Mouse (Mus musculus) MEL (cell line): ENCODE measurements at regions not wholly inside any gene's neighbourhood (a gene's known extent, or its start where the extent isn't known, plus 50 kb on each side); places are given as distances from the start of the nearest gene placed in this dataset.

Source experiments
- DNase-seq: peaks from one replicate; pipeline ENCODE4 v3.0.0; 2011; ENCODE audit warnings: low read depth, low spot score
- H3K27ac ChIP-seq: 2 replicates; pipeline ENCODE4 v1.5.1; 2012; ENCODE audit warnings: low read depth, mild to moderate bottlenecking, control low read depth, low read length, moderate library complexity; ENCODE audit not compliant: control insufficient read depth
- H3K27me3 ChIP-seq, 2 experiments: fragments of 150-350 bp in 1 of 2; sonication (generic) in 1 of 2; 2 replicates each; pipeline ENCODE4 v1.6.1; 2012; ENCODE audit warnings: low read length in 2 of 2, mild to moderate bottlenecking in 2 of 2, improper control_type of control experiment in 1 of 2, moderate library complexity in 1 of 2; ENCODE audit not compliant: insufficient read depth in 2 of 2, control insufficient read depth in 1 of 2
- H3K36me3 ChIP-seq, 2 experiments: 2 replicates each; pipeline ENCODE4 v1.6.1; 2012 to 2014; ENCODE audit warnings: low read length in 2 of 2, improper control_type of control experiment in 1 of 2, inconsistent platforms in 1 of 2, mild to moderate bottlenecking in 1 of 2; ENCODE audit not compliant: insufficient read depth in 2 of 2, control insufficient read depth in 1 of 2
- H3K4me1 ChIP-seq, 2 experiments: fragments of 150-350 bp in 1 of 2; sonication (generic) in 1 of 2; 2 replicates each; pipeline ENCODE4 v1.6.1; 2012; ENCODE audit warnings: low read length in 2 of 2, improper control_type of control experiment in 1 of 2, mild to moderate bottlenecking in 1 of 2; ENCODE audit not compliant: insufficient read depth in 2 of 2, control insufficient read depth in 1 of 2
- H3K4me3 ChIP-seq, 2 experiments: fragments of 150-350 bp in 1 of 2; sonication (generic) in 1 of 2; 2 replicates each; pipeline ENCODE4 v1.5.1; 2012; ENCODE audit warnings: low read depth in 2 of 2, low read length in 2 of 2, mild to moderate bottlenecking in 2 of 2, moderate library complexity in 2 of 2, control low read depth in 1 of 2, improper control_type of control experiment in 1 of 2; ENCODE audit not compliant: control insufficient read depth in 1 of 2, insufficient read depth in 1 of 2
- H3K79me2 ChIP-seq: 2 replicates; pipeline ENCODE4 v1.6.1; 2012; ENCODE audit warnings: mild to moderate bottlenecking, low read length, moderate library complexity; ENCODE audit not compliant: control insufficient read depth, poor library complexity, insufficient read depth
- H3K9ac ChIP-seq: 2 replicates; pipeline ENCODE4 v1.6.1; 2012; ENCODE audit warnings: low read depth, mild to moderate bottlenecking, control low read depth, low read length, moderate library complexity; ENCODE audit not compliant: control insufficient read depth, poor library complexity, severe bottlenecking
- H3K9me3 ChIP-seq: fragments of 150-350 bp; sonication (generic); replicated peaks from 2 replicates; pipeline ENCODE4 v1.6.1; 2012; ENCODE audit warnings: mild to moderate bottlenecking, low read length, improper control_type of control experiment, moderate library complexity; ENCODE audit not compliant: insufficient read depth
- BHLHE40 ChIP-seq: IDR thresholded peaks from 2 replicates; pipeline ENCODE4 v1.6.1; 2012; ENCODE audit warnings: low read depth, mild to moderate bottlenecking, inconsistent platforms, low read length, improper control_type of control experiment, borderline replicate concordance
- CHD1 ChIP-seq: IDR thresholded peaks from 2 replicates; pipeline ENCODE4 v1.6.1; 2012; ENCODE audit warnings: low read depth, mild to moderate bottlenecking, inconsistent platforms, low read length, improper control_type of control experiment
- ELF1 ChIP-seq: IDR thresholded peaks from 2 replicates; pipeline ENCODE4 v1.6.1; 2014; ENCODE audit warnings: low read depth, mild to moderate bottlenecking, inconsistent platforms, low read length, improper control_type of control experiment, moderate library complexity
- EP300 ChIP-seq, 2 experiments: IDR thresholded peaks; 2 replicates each; pipeline ENCODE4 v1.6.1; 2011; ENCODE audit warnings: improper control_type of control experiment in 2 of 2, low read length in 2 of 2, low read depth in 1 of 2, mild to moderate bottlenecking in 1 of 2
- ETS1 ChIP-seq: IDR thresholded peaks from 2 replicates; pipeline ENCODE4 v1.6.1; 2012; ENCODE audit warnings: low read depth, mild to moderate bottlenecking, inconsistent platforms, low read length, improper control_type of control experiment, moderate library complexity
- GATA1 ChIP-seq: IDR thresholded peaks from 2 replicates; pipeline ENCODE4 v1.6.1; 2011; ENCODE audit warnings: low read depth, low read length, improper control_type of control experiment
- HCFC1 ChIP-seq: IDR thresholded peaks from 2 replicates; pipeline ENCODE4 v1.6.1; 2012; ENCODE audit warnings: low read depth, mild to moderate bottlenecking, inconsistent platforms, low read length, improper control_type of control experiment, moderate library complexity
- JUND ChIP-seq: IDR thresholded peaks from 2 replicates; pipeline ENCODE4 v1.6.1; 2011; ENCODE audit warnings: low read depth, mild to moderate bottlenecking, improper control_type of control experiment, low read length
- MAFK ChIP-seq: IDR thresholded peaks from 2 replicates; pipeline ENCODE4 v1.6.1; 2011; ENCODE audit warnings: low read depth, mild to moderate bottlenecking, low read length, improper control_type of control experiment, borderline replicate concordance
- MAX ChIP-seq: IDR thresholded peaks from 2 replicates; pipeline ENCODE4 v1.6.1; 2011; ENCODE audit warnings: low read length, improper control_type of control experiment
- MEF2A ChIP-seq: IDR thresholded peaks from 2 replicates; pipeline ENCODE4 v1.6.1; 2014; ENCODE audit warnings: low read depth, mild to moderate bottlenecking, inconsistent platforms, low read length, improper control_type of control experiment; ENCODE audit not compliant: poor library complexity, insufficient replicate concordance, severe bottlenecking; ENCODE audit errors: extremely low read depth
- MXI1 ChIP-seq: IDR thresholded peaks from 2 replicates; pipeline ENCODE4 v1.6.1; 2011; ENCODE audit warnings: mild to moderate bottlenecking, low read depth, low read length, improper control_type of control experiment
- MYB ChIP-seq: IDR thresholded peaks from 2 replicates; pipeline ENCODE4 v1.6.1; 2011; ENCODE audit warnings: mild to moderate bottlenecking, low read depth, low read length, improper control_type of control experiment
- MYC ChIP-seq: IDR thresholded peaks from 2 replicates; pipeline ENCODE4 v1.6.1; 2011; ENCODE audit warnings: low read depth, mild to moderate bottlenecking, low read length, improper control_type of control experiment, moderate library complexity
- POLR2A ChIP-seq, 2 experiments: IDR thresholded peaks; 2 replicates each; pipeline ENCODE4 v1.6.1; 2011 to 2012; ENCODE audit warnings: low read length in 2 of 2, mild to moderate bottlenecking in 2 of 2, control low read depth in 1 of 2, improper control_type of control experiment in 1 of 2, low read depth in 1 of 2, moderate library complexity in 1 of 2; ENCODE audit not compliant: control insufficient read depth in 1 of 2, insufficient read depth in 1 of 2, poor library complexity in 1 of 2
- POLR2AphosphoS5 ChIP-seq: IDR thresholded peaks from 2 replicates; pipeline ENCODE4 v1.6.1; 2012; ENCODE audit warnings: low read depth, borderline replicate concordance, mild to moderate bottlenecking, inconsistent platforms, low read length, moderate library complexity, mixed read lengths
- RAD21 ChIP-seq: IDR thresholded peaks from 2 replicates; pipeline ENCODE4 v1.6.1; 2011; ENCODE audit warnings: mild to moderate bottlenecking, low read depth, low read length, improper control_type of control experiment
- RCOR1 ChIP-seq: IDR thresholded peaks from 2 replicates; pipeline ENCODE4 v1.6.1; 2012; ENCODE audit warnings: low read depth, mild to moderate bottlenecking, inconsistent platforms, low read length, improper control_type of control experiment
- SIN3A ChIP-seq: IDR thresholded peaks from 2 replicates; pipeline ENCODE4 v1.6.1; 2012; ENCODE audit warnings: low read length, improper control_type of control experiment, inconsistent platforms
- SMC3 ChIP-seq: IDR thresholded peaks from 2 replicates; pipeline ENCODE4 v1.6.1; 2011; ENCODE audit warnings: low read depth, low read length, improper control_type of control experiment
- TBP ChIP-seq: IDR thresholded peaks from 2 replicates; pipeline ENCODE4 v1.8.0; 2011; ENCODE audit warnings: low read depth, low read length, improper control_type of control experiment
- TCF12 ChIP-seq: IDR thresholded peaks from 2 replicates; pipeline ENCODE4 v1.6.1; 2014; ENCODE audit warnings: low read depth, mild to moderate bottlenecking, inconsistent platforms, low read length, improper control_type of control experiment, moderate library complexity
- USF1 ChIP-seq: IDR thresholded peaks from 2 replicates; pipeline ENCODE4 v1.6.1; 2014; ENCODE audit warnings: low read depth, mild to moderate bottlenecking, inconsistent platforms, low read length, improper control_type of control experiment, moderate library complexity
- ZMIZ1 ChIP-seq: IDR thresholded peaks from 2 replicates; pipeline ENCODE4 v1.6.1; 2012; ENCODE audit warnings: low read depth, mild to moderate bottlenecking, inconsistent platforms, low read length, improper control_type of control experiment, moderate library complexity
- ZNF384 ChIP-seq: IDR thresholded peaks from 2 replicates; pipeline ENCODE4 v1.6.1; 2012; ENCODE audit warnings: low read depth, mild to moderate bottlenecking, inconsistent platforms, low read length, improper control_type of control experiment

DNA sequence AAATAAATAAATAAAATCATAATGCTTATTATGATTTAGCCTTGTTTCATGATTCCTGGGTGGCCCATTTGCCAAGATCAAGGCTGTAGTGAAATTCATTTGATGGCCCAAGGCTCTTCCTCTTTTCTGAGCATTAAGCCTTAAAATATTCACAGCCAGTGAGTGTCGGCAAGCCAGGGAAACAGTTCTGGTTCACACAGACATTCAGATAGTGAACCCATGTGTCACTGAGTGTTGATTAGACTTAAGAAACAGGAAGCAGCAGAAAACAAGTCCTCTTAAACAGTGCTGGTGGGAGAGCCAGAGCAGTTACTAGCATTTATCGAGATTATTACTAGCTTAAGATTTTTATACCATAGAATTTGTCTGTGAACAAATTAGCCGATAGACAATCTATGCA lies 201.7 kb upstream of the Cpeb2 start:
- H3K9me3 ChIP-seq: no peaks in the 10 kb centered on the region
- peaks cover 0 to 19% of the 10 kb centered on the region in 2 experiments; a peak in 2 of 4 replicates for H3K36me3 ChIP-seq
- H3K79me2 ChIP-seq: no peaks in the 10 kb centered on the region
- peak; percentile 95 for DNase-seq
- H3K4me3 ChIP-seq: no peak overlapping the region
- TF ChIP-seq TBP: 0 out of 2 replicates have a peak, but pooled peaks have one; percentile 50
- TF ChIP-seq SIN3A: peak; percentile 93
- TF ChIP-seq SMC3: peak; percentile 38
- peak; percentile 84 to 92 for TF ChIP-seq EP300 (IDR thresholded peaks at IDR 0.05; ENCODE audit: low read depth in 1 of 2, low read length in 2 of 2)
- TF ChIP-seq ZNF384: 0 out of 2 replicates have a peak, but pooled peaks have one; percentile 47
- peak; percentile 82 for TF ChIP-seq ELF1
- peak; percentile 52; the same call in 1 of the 2 replicates for TF ChIP-seq HCFC1
- TF ChIP-seq TCF12: peak; percentile 77
- no peak for TF ChIP-seq MEF2A
- TF ChIP-seq MYC: peak; percentile 88
- peak; percentile 30; the same call in 1 of the 2 replicates for TF ChIP-seq MAFK
- TF ChIP-seq GATA1: peak; percentile 86
- peak; percentile 83 for TF ChIP-seq MAX
- 0 out of 2 replicates have a peak, but pooled peaks have one; percentile 20 for TF ChIP-seq JUND
- peak; percentile 30; the same call in 1 of the 2 replicates for TF ChIP-seq USF1
- TF ChIP-seq ZMIZ1: no peak
- TF ChIP-seq MYB: 0 out of 2 replicates have a peak, but pooled peaks have one; percentile 23
- peak; percentile 96 for TF ChIP-seq ETS1
- TF ChIP-seq RCOR1: peak; percentile 92
- TF ChIP-seq CHD1: no peak
- TF ChIP-seq RAD21: no peak; the same call in none of the 2 replicates
- TF ChIP-seq POLR2A (IDR thresholded peaks at IDR 0.05; ENCODE audit: control insufficient read depth in 1 of 2, insufficient read depth in 1 of 2, low read depth in 1 of 2, low read length in 2 of 2, poor library complexity in 1 of 2): no peak
- TF ChIP-seq POLR2AphosphoS5: no peak
- TF ChIP-seq BHLHE40: peak; percentile 42; the same call in 1 of the 2 replicates
- peak; percentile 82 for TF ChIP-seq MXI1
- peaks cover 14 to 16% of the 10 kb centered on the region in 2 experiments for H3K4me1 ChIP-seq
- H3K27me3 ChIP-seq: no peaks in the 10 kb centered on the region
- H3K27ac ChIP-seq: no peak overlapping the region
- no peak overlapping the region for H3K9ac ChIP-seq
